Mouse (Mus musculus): ENCODE measurements around the gene Zbtb7b. TPM values are rescaled to one million over a fixed set of nuclear protein-coding genes. Genes with fewer than 3 reads are reported as not detected.

Zbtb7b gene
- total and polyA plus RNA-seq, 2 experiments from 2014 or later: 0.73 to 3.7 TPM

GRCm38 (mm10) chr3:89410864-89411263, 16.3 kb upstream of the Zbtb7b start:
- Histone ChIP-seq H3K27ac (peak overlapping the region; percentile 70), H3K4me1 (ENCODE audit: insufficient read depth, low read length) (0 out of 2 replicates have a peak, but pooled peaks cover 4% of the 10 kb centered on the region), H3K27me3 (ENCODE audit: insufficient read depth, low read length) (no peaks in the 10 kb centered on the region), H3K4me2 (ENCODE audit: low read depth, low read length) (peak overlapping the region; percentile 80), H3K9me3 (ENCODE audit: low read length) (no peaks in the 10 kb centered on the region), H3K36me3 (ENCODE audit: insufficient read depth, low read length) (peaks cover 15% of the 10 kb centered on the region), H3K9ac (replicated peaks; ENCODE audit: low read length) (peak overlapping the region; percentile 49), H3K4me3 (ENCODE audit: low read length) (peak overlapping the region; percentile 49)
- no peak for ATAC-seq
- TF ChIP-seq CTCF (IDR thresholded peaks at IDR 0.05; ENCODE audit: low read depth): no peak
- 80% methylated on average over 10 of the region's 10 CpGs for WGBS
- no peak for DNase-seq (ENCODE audit: low spot score)

GRCm38 (mm10) chr3:89409701-89410100, 15.1 kb upstream of the Zbtb7b start:
- H3K4me3 ChIP-seq (ENCODE audit: low read length): no peak overlapping the region
- H3K9ac ChIP-seq (replicated peaks; ENCODE audit: low read length): no peak overlapping the region
- H3K4me1 ChIP-seq (ENCODE audit: insufficient read depth, low read length): 0 out of 2 replicates have a peak, but pooled peaks cover 4% of the 10 kb centered on the region
- DNase-seq (ENCODE audit: low spot score) (no peak), ATAC-seq (no peak)
- WGBS: 92% methylated on average over 3 of the region's 3 CpGs
- no peak for TF ChIP-seq CTCF (IDR thresholded peaks at IDR 0.05; ENCODE audit: low read depth)
- no peaks in the 10 kb centered on the region for H3K9me3 ChIP-seq (ENCODE audit: low read length)
- no peak overlapping the region for H3K27ac ChIP-seq
- peaks cover 17% of the 10 kb centered on the region for H3K36me3 ChIP-seq (ENCODE audit: insufficient read depth, low read length)
- no peaks in the 10 kb centered on the region for H3K27me3 ChIP-seq (ENCODE audit: insufficient read depth, low read length)
- H3K4me2 ChIP-seq (ENCODE audit: low read depth, low read length): no peak overlapping the region

GRCm38 (mm10) chr3:89408448-89408847, 13.9 kb upstream of the Zbtb7b start:
- H3K4me1 ChIP-seq (ENCODE audit: insufficient read depth, low read length): 0 out of 2 replicates have a peak, but pooled peaks cover 4% of the 10 kb centered on the region
- no peaks in the 10 kb centered on the region for H3K27me3 ChIP-seq (ENCODE audit: insufficient read depth, low read length)
- H3K36me3 ChIP-seq (ENCODE audit: insufficient read depth, low read length): peaks cover 14% of the 10 kb centered on the region
- DNase-seq (ENCODE audit: low spot score) (no peak), ATAC-seq (no peak)
- no peak overlapping the region for H3K4me3 ChIP-seq (ENCODE audit: low read length)
- TF ChIP-seq CTCF (IDR thresholded peaks at IDR 0.05; ENCODE audit: low read depth): 0 out of 2 replicates have a peak, but pooled peaks have one; percentile 4
- no peak overlapping the region for H3K27ac ChIP-seq
- H3K9me3 ChIP-seq (ENCODE audit: low read length): no peaks in the 10 kb centered on the region
- WGBS: 69% methylated on average over 16 of the region's 16 CpGs
- H3K9ac ChIP-seq (replicated peaks; ENCODE audit: low read length): no peak overlapping the region
- H3K4me2 ChIP-seq (ENCODE audit: low read depth, low read length): no peak overlapping the region

GRCm38 (mm10) chr3:89406887-89407286, 12.3 kb upstream of the Zbtb7b start:
- DNase-seq (ENCODE audit: low spot score) (no peak), ATAC-seq (no peak)
- Histone ChIP-seq H3K9ac (replicated peaks; ENCODE audit: low read length) (no peak overlapping the region), H3K9me3 (ENCODE audit: low read length) (no peaks in the 10 kb centered on the region), H3K4me2 (ENCODE audit: low read depth, low read length) (no peak overlapping the region), H3K4me3 (ENCODE audit: low read length) (no peak overlapping the region), H3K27me3 (ENCODE audit: insufficient read depth, low read length) (no peaks in the 10 kb centered on the region), H3K36me3 (ENCODE audit: insufficient read depth, low read length) (peaks cover 18% of the 10 kb centered on the region), H3K4me1 (ENCODE audit: insufficient read depth, low read length) (0 out of 2 replicates have a peak, but pooled peaks cover 4% of the 10 kb centered on the region), H3K27ac (no peak overlapping the region)
- no peak for TF ChIP-seq CTCF (IDR thresholded peaks at IDR 0.05; ENCODE audit: low read depth)
- WGBS: 91% methylated on average over 6 of the region's 6 CpGs

- H3K4me3 ChIP-seq (ENCODE audit: low read length): no peak within 1 kb of the TSS
- H3K36me3 ChIP-seq (ENCODE audit: insufficient read depth, low read length): peaks cover 14% of the 10 kb centered on the region
- TF ChIP-seq CTCF (IDR thresholded peaks at IDR 0.05; ENCODE audit: low read depth): no peak
- H3K27ac ChIP-seq: no peak within 1 kb of the TSS
- no peak within 1 kb of the TSS for H3K4me2 ChIP-seq (ENCODE audit: low read depth, low read length)
- no peak for ATAC-seq
- H3K4me1 ChIP-seq (ENCODE audit: insufficient read depth, low read length): no peaks in the 10 kb centered on the region
- DNase-seq (ENCODE audit: low spot score): no peak
- no peaks in the 10 kb centered on the region for H3K9me3 ChIP-seq (ENCODE audit: low read length)
- H3K9ac ChIP-seq (replicated peaks; ENCODE audit: low read length): no peak within 1 kb of the TSS
- WGBS: 62% methylated on average over 5 of the region's 5 CpGs
- H3K27me3 ChIP-seq (ENCODE audit: insufficient read depth, low read length): no peaks in the 10 kb centered on the region
Measured at GRCm38 (mm10) chr3:89402693-89403092, 8.1 kb upstream of the Zbtb7b start, which contains the start of gene Lenep. Lenep (minus strand) TSS chr3:89402793.

- ATAC-seq: no peak
- 93% methylated on average over 7 of the region's 7 CpGs for WGBS
- peaks cover 14% of the 10 kb centered on the region for H3K36me3 ChIP-seq (ENCODE audit: insufficient read depth, low read length)
Measured at GRCm38 (mm10) chr3:89401329-89401728, 6.8 kb upstream of the Zbtb7b start.

GRCm38 (mm10) chr3:89396654-89397005, 2.1 kb upstream of the Zbtb7b start:
- Histone ChIP-seq H3K4me2 (ENCODE audit: low read depth, low read length) (peak overlapping the region; percentile 100), H3K27me3 (ENCODE audit: insufficient read depth, low read length) (no peaks in the 10 kb centered on the region), H3K36me3 (ENCODE audit: insufficient read depth, low read length) (no peaks in the 10 kb centered on the region), H3K9ac (replicated peaks; ENCODE audit: low read length) (peak overlapping the region; percentile 37; the same call in 1 of the 2 replicates), H3K9me3 (ENCODE audit: low read length) (no peaks in the 10 kb centered on the region), H3K4me1 (ENCODE audit: insufficient read depth, low read length) (peaks cover 30% of the 10 kb centered on the region), H3K4me3 (ENCODE audit: low read length) (peak overlapping the region; percentile 48), H3K27ac (no peak overlapping the region)
- DNase-seq (ENCODE audit: low spot score) (no peak), ATAC-seq (no peak)
- under 1% methylated on average over 4 of the region's 4 CpGs for WGBS
- TF ChIP-seq CTCF (IDR thresholded peaks at IDR 0.05; ENCODE audit: low read depth): no peak

More at GRCm38 (mm10) chr3:89401329-89401728, 6.8 kb upstream of the Zbtb7b start:
- DNase-seq (ENCODE audit: low spot score): no peak
- Histone ChIP-seq H3K4me1 (ENCODE audit: insufficient read depth, low read length) (peaks cover under 1% of the 10 kb centered on the region; the same call in 1 of the 2 replicates), H3K27me3 (ENCODE audit: insufficient read depth, low read length) (no peaks in the 10 kb centered on the region), H3K4me2 (ENCODE audit: low read depth, low read length) (no peak overlapping the region), H3K27ac (no peak overlapping the region), H3K4me3 (ENCODE audit: low read length) (no peak overlapping the region), H3K9me3 (ENCODE audit: low read length) (no peaks in the 10 kb centered on the region), H3K9ac (replicated peaks; ENCODE audit: low read length) (no peak overlapping the region)
- TF ChIP-seq CTCF (IDR thresholded peaks at IDR 0.05; ENCODE audit: low read depth): no peak
